Mouse (Mus musculus) forebrain, embryonic 13.5 days (tissue): ENCODE measurements at regions not wholly inside any gene's neighbourhood (a gene's known extent, or its start where the extent isn't known, plus 50 kb on each side); places are given as distances from the start of the nearest gene placed in this dataset.

ENCODE experiments used
- ATAC-seq: fragments of 200-750 bp; cut with Nextera tagmentation; 2 replicates; pipeline ENCODE4 v1.8.0; 2017
- H3K27ac ChIP-seq: fragments of 300-500 bp; sonication (generic); 2 replicates; pipeline ENCODE4 v1.5.1; 2015; ENCODE audit warnings: inconsistent platforms, mild to moderate bottlenecking, moderate library complexity
- H3K27me3 ChIP-seq: fragments of 300-500 bp; sonication (generic); 2 replicates; pipeline ENCODE4 v1.6.1; 2015; ENCODE audit warnings: mild to moderate bottlenecking, inconsistent platforms
- H3K36me3 ChIP-seq: fragments of 300-500 bp; sonication (generic); 2 replicates; pipeline ENCODE4 v1.6.1; 2015; ENCODE audit warnings: mild to moderate bottlenecking, inconsistent platforms; ENCODE audit not compliant: poor library complexity, severe bottlenecking
- H3K4me1 ChIP-seq: fragments of 300-500 bp; sonication (generic); 2 replicates; pipeline ENCODE4 v1.6.1; 2015; ENCODE audit warnings: inconsistent platforms
- H3K4me2 ChIP-seq: fragments of 300-500 bp; sonication (generic); 2 replicates; pipeline ENCODE4 v1.6.1; 2015; ENCODE audit warnings: inconsistent platforms, mild to moderate bottlenecking, moderate library complexity
- H3K4me3 ChIP-seq: fragments of 300-500 bp; sonication (generic); 2 replicates; pipeline ENCODE4 v1.5.1; 2015; ENCODE audit warnings: mild to moderate bottlenecking, inconsistent platforms
- H3K9ac ChIP-seq: fragments of 300-500 bp; sonication (generic); 2 replicates; pipeline ENCODE4 v1.6.1; 2015; ENCODE audit warnings: mild to moderate bottlenecking, inconsistent platforms
- H3K9me3 ChIP-seq: fragments of 300-500 bp; sonication (generic); replicated peaks from 2 replicates; pipeline ENCODE4 v1.6.1; 2016; ENCODE audit warnings: inconsistent platforms
- WGBS: fragments of 180-500 bp; shearing (Covaris S2); methylation state at CpG from one replicate; pipeline ENCODE4 v1.1.7; 2015; 5-methylcytosine and 5-hydroxymethylcytosine counted together

GRCm38 (mm10) chr11:111691512-111691911 is 625.5 kb downstream of the Kcnj2 start:
- H3K36me3 ChIP-seq = no peaks in the 10 kb centered on the region
- H3K27me3 ChIP-seq = no peaks in the 10 kb centered on the region
- H3K9me3 ChIP-seq = no peaks in the 10 kb centered on the region
- H3K4me2 ChIP-seq = no peak overlapping the region
- no peaks in the 10 kb centered on the region for H3K4me1 ChIP-seq
- 96% methylated on average over 2 of the region's 2 CpGs for WGBS
- H3K27ac ChIP-seq = no peak overlapping the region
- H3K9ac ChIP-seq = no peak overlapping the region
- no peak overlapping the region for H3K4me3 ChIP-seq
- ATAC-seq = no peak

GRCm38 (mm10) chr11:111696668-111697067 is 630.7 kb downstream of the Kcnj2 start:
- no peak overlapping the region for H3K4me3 ChIP-seq
- no peak overlapping the region for H3K4me2 ChIP-seq
- no peaks in the 10 kb centered on the region for H3K9me3 ChIP-seq
- H3K4me1 ChIP-seq = no peaks in the 10 kb centered on the region
- no peak overlapping the region for H3K9ac ChIP-seq
- H3K36me3 ChIP-seq = no peaks in the 10 kb centered on the region
- WGBS = 90% methylated on average over 2 of the region's 2 CpGs
- no peak for ATAC-seq
- H3K27ac ChIP-seq = no peak overlapping the region
- H3K27me3 ChIP-seq = no peaks in the 10 kb centered on the region

GRCm38 (mm10) chr11:111699862-111700261 is 633.9 kb downstream of the Kcnj2 start:
- WGBS = 90% methylated on average over 3 of the region's 3 CpGs
- H3K9me3 ChIP-seq = no peaks in the 10 kb centered on the region
- H3K36me3 ChIP-seq = no peaks in the 10 kb centered on the region
- no peak overlapping the region for H3K4me2 ChIP-seq
- no peak overlapping the region for H3K27ac ChIP-seq
- no peaks in the 10 kb centered on the region for H3K27me3 ChIP-seq
- no peak overlapping the region for H3K9ac ChIP-seq
- no peaks in the 10 kb centered on the region for H3K4me1 ChIP-seq
- no peak for ATAC-seq
- no peak overlapping the region for H3K4me3 ChIP-seq

GRCm38 (mm10) chr11:111706882-111707281 is 640.9 kb downstream of the Kcnj2 start:
- no peaks in the 10 kb centered on the region for H3K36me3 ChIP-seq
- H3K4me2 ChIP-seq = no peak overlapping the region
- no peaks in the 10 kb centered on the region for H3K27me3 ChIP-seq
- no peak for ATAC-seq
- WGBS = 67% methylated on average over 4 of the region's 4 CpGs
- no peak overlapping the region for H3K4me3 ChIP-seq
- no peaks in the 10 kb centered on the region for H3K9me3 ChIP-seq
- no peak overlapping the region for H3K9ac ChIP-seq
- H3K27ac ChIP-seq = no peak overlapping the region
- no peaks in the 10 kb centered on the region for H3K4me1 ChIP-seq

- H3K27me3 ChIP-seq = no peaks in the 10 kb centered on the region
- H3K4me2 ChIP-seq = no peak overlapping the region
- no peaks in the 10 kb centered on the region for H3K4me1 ChIP-seq
- H3K9me3 ChIP-seq = no peaks in the 10 kb centered on the region
- 85% methylated on average over 5 of the region's 5 CpGs for WGBS
- no peak overlapping the region for H3K4me3 ChIP-seq
- no peaks in the 10 kb centered on the region for H3K36me3 ChIP-seq
- ATAC-seq = no peak
- no peak overlapping the region for H3K27ac ChIP-seq
- no peak overlapping the region for H3K9ac ChIP-seq
Observed at GRCm38 (mm10) chr11:111715401-111715800, 649.4 kb downstream of the Kcnj2 start.

GRCm38 (mm10) chr11:111722276-111722675 is 656.3 kb downstream of the Kcnj2 start:
- 72% methylated on average over 4 of the region's 4 CpGs for WGBS
- H3K27me3 ChIP-seq = no peaks in the 10 kb centered on the region
- no peak overlapping the region for H3K27ac ChIP-seq
- no peaks in the 10 kb centered on the region for H3K36me3 ChIP-seq
- no peak overlapping the region for H3K4me2 ChIP-seq
- no peaks in the 10 kb centered on the region for H3K4me1 ChIP-seq
- H3K9me3 ChIP-seq = no peaks in the 10 kb centered on the region
- ATAC-seq = no peak
- H3K4me3 ChIP-seq = no peak overlapping the region
- H3K9ac ChIP-seq = no peak overlapping the region

GRCm38 (mm10) chr11:111728148-111728547 is 662.2 kb downstream of the Kcnj2 start:
- no peak for ATAC-seq
- H3K9ac ChIP-seq = no peak overlapping the region
- H3K36me3 ChIP-seq = no peaks in the 10 kb centered on the region
- no peak overlapping the region for H3K4me3 ChIP-seq
- no peak overlapping the region for H3K27ac ChIP-seq
- H3K9me3 ChIP-seq = no peaks in the 10 kb centered on the region
- WGBS = 7% methylated on average over 4 of the region's 4 CpGs
- no peak overlapping the region for H3K4me2 ChIP-seq
- H3K4me1 ChIP-seq = peaks cover 7% of the 10 kb centered on the region; the same call in 1 of the 2 replicates
- H3K27me3 ChIP-seq = no peaks in the 10 kb centered on the region

GRCm38 (mm10) chr11:111732096-111732495 is 666.1 kb downstream of the Kcnj2 start:
- H3K4me1 ChIP-seq = peaks cover 7% of the 10 kb centered on the region; the same call in 1 of the 2 replicates
- ATAC-seq = no peak
- H3K36me3 ChIP-seq = no peaks in the 10 kb centered on the region
- 90% methylated on average over 8 of the region's 8 CpGs for WGBS
- H3K4me2 ChIP-seq = no peak overlapping the region
- H3K9me3 ChIP-seq = no peaks in the 10 kb centered on the region
- H3K4me3 ChIP-seq = no peak overlapping the region
- H3K9ac ChIP-seq = no peak overlapping the region
- H3K27ac ChIP-seq = no peak overlapping the region
- H3K27me3 ChIP-seq = no peaks in the 10 kb centered on the region

- no peaks in the 10 kb centered on the region for H3K9me3 ChIP-seq
- WGBS = 100% methylated on average over 1 of the region's 1 CpGs
- no peak overlapping the region for H3K9ac ChIP-seq
- no peak overlapping the region for H3K27ac ChIP-seq
- H3K4me1 ChIP-seq = no peaks in the 10 kb centered on the region
- H3K27me3 ChIP-seq = no peaks in the 10 kb centered on the region
- H3K4me3 ChIP-seq = no peak overlapping the region
- no peak overlapping the region for H3K4me2 ChIP-seq
- no peaks in the 10 kb centered on the region for H3K36me3 ChIP-seq
- ATAC-seq = no peak
Observed at GRCm38 (mm10) chr11:111735446-111735845, 669.5 kb downstream of the Kcnj2 start.

- H3K4me3 ChIP-seq = no peak overlapping the region
- WGBS = 94% methylated on average over 5 of the region's 5 CpGs
Observed at GRCm38 (mm10) chr11:111735961-111736360, 670.0 kb downstream of the Kcnj2 start.

GRCm38 (mm10) chr11:111743356-111743755 is 677.4 kb downstream of the Kcnj2 start:
- H3K9me3 ChIP-seq = no peaks in the 10 kb centered on the region
- WGBS = 68% methylated on average over 6 of the region's 6 CpGs
- H3K4me1 ChIP-seq = no peaks in the 10 kb centered on the region
- no peak overlapping the region for H3K9ac ChIP-seq
- H3K4me3 ChIP-seq = no peak overlapping the region
- H3K36me3 ChIP-seq = no peaks in the 10 kb centered on the region
- H3K27me3 ChIP-seq = no peaks in the 10 kb centered on the region
- H3K4me2 ChIP-seq = no peak overlapping the region
- no peak for ATAC-seq
- H3K27ac ChIP-seq = no peak overlapping the region

More at GRCm38 (mm10) chr11:111735961-111736360, 670.0 kb downstream of the Kcnj2 start:
- H3K27ac ChIP-seq = no peak overlapping the region
- no peak overlapping the region for H3K4me2 ChIP-seq
- no peak overlapping the region for H3K9ac ChIP-seq
- H3K4me1 ChIP-seq = no peaks in the 10 kb centered on the region
- H3K36me3 ChIP-seq = no peaks in the 10 kb centered on the region
- no peaks in the 10 kb centered on the region for H3K9me3 ChIP-seq
- ATAC-seq = no peak
- no peaks in the 10 kb centered on the region for H3K27me3 ChIP-seq

GRCm38 (mm10) chr11:111747262-111747946 is 681.4 kb downstream of the Kcnj2 start:
- WGBS = 85% methylated on average over 7 of the region's 7 CpGs
- Histone ChIP-seq H3K4me2 (no peak overlapping the region), H3K27me3 (no peaks in the 10 kb centered on the region), H3K9me3 (no peaks in the 10 kb centered on the region), H3K27ac (no peak overlapping the region), H3K36me3 (no peaks in the 10 kb centered on the region), H3K4me1 (no peaks in the 10 kb centered on the region), H3K9ac (no peak overlapping the region), H3K4me3 (no peak overlapping the region)
- ATAC-seq = no peak

GRCm38 (mm10) chr11:111747947-111748322 is 682.0 kb downstream of the Kcnj2 start:
- Histone ChIP-seq H3K36me3 (no peaks in the 10 kb centered on the region), H3K9ac (no peak overlapping the region), H3K27me3 (no peaks in the 10 kb centered on the region), H3K9me3 (no peaks in the 10 kb centered on the region), H3K27ac (no peak overlapping the region), H3K4me1 (no peaks in the 10 kb centered on the region), H3K4me3 (no peak overlapping the region), H3K4me2 (no peak overlapping the region)
- WGBS = 91% methylated on average over 2 of the region's 2 CpGs
- no peak for ATAC-seq
